Mouse (Mus musculus): ENCODE measurements around the gene Qrfp.

- TF ChIP-seq CTCF (IDR thresholded peaks at IDR 0.05; ENCODE audit: low read depth) = peak; percentile 88
- no peak for TF ChIP-seq EP300 (IDR thresholded peaks at IDR 0.05; ENCODE audit: low read depth)
These were observed 23.4 kb downstream of the Qrfp start for GRCm38 (mm10) chr2:31787029-31787428.
